Mouse (Mus musculus): Measurements from ENCODE around the gene Gm20431. TPM values are rescaled to one million over a fixed set of nuclear protein-coding genes. Genes with fewer than 3 reads are reported as not detected.

Gene Gm20431
- polyA plus RNA-seq, 1 experiment from 2014 or later: 10.5 TPM

DNA sequence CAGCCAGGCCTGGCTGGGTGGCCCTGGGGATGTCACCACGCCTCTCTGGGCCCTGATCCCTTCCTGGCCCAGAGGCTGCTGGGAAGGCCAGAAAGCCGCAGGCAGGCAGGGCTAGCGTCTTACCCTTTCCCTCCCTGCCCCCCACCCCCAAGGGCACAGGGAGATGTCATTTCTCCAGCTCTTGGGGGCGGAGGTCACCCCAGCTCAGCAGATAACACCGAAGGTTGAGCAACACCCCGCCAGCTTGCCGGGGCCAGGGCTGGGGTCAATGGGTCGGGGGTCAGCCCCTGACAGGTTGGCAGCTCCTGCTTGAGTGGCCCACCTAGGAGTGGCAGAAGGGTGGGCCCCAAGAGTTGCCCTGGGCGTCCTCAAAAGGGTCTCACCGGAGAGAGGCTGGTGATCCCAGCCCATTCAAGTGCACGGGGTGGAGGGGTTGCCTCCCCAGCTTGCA, 26.4 kb upstream of the Gm20431 start:
- Histone ChIP-seq H3K27me3 (replicated peaks) (peaks cover 64% of the 10 kb centered on the region), H3K4me1 (peaks cover 16% of the 10 kb centered on the region; the same call in 1 of the 2 replicates), H3K4me3 (no peak overlapping the region), H3K36me3 (replicated peaks) (no peaks in the 10 kb centered on the region), H3K27ac (no peak overlapping the region), H3K9me3 (no peaks in the 10 kb centered on the region), H3K9ac (no peak overlapping the region), H3K4me2 (no peak overlapping the region)
- no peak for ATAC-seq (replicated peaks)
- WGBS: 59% methylated on average over 11 of the region's 11 CpGs

DNA sequence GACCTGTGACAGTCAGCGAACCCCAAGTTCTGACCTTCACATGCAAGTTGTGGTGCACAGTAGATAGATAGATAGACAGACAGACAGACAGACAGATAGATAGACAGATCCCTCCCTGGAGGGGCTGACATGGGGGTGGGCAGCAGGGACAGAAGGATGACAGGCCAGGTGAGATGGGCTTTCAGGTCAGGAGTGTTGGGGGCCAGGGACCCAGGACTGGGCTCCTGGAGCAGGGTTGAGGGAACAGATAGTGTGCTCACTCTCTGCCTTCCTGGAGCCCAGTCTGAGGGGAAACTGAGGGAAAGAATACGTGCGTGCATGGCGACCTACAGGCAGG, 25.9 kb upstream of the Gm20431 start:
- Histone ChIP-seq H3K36me3 (replicated peaks) (no peaks in the 10 kb centered on the region), H3K27me3 (replicated peaks) (peaks cover 64% of the 10 kb centered on the region), H3K4me1 (peaks cover 16% of the 10 kb centered on the region; the same call in 1 of the 2 replicates), H3K4me3 (no peak overlapping the region), H3K9ac (no peak overlapping the region), H3K9me3 (no peaks in the 10 kb centered on the region), H3K27ac (no peak overlapping the region), H3K4me2 (no peak overlapping the region)
- 69% methylated on average over 4 of the region's 4 CpGs for whole genome bisulfite sequencing
- no peak for ATAC-seq (replicated peaks)

DNA sequence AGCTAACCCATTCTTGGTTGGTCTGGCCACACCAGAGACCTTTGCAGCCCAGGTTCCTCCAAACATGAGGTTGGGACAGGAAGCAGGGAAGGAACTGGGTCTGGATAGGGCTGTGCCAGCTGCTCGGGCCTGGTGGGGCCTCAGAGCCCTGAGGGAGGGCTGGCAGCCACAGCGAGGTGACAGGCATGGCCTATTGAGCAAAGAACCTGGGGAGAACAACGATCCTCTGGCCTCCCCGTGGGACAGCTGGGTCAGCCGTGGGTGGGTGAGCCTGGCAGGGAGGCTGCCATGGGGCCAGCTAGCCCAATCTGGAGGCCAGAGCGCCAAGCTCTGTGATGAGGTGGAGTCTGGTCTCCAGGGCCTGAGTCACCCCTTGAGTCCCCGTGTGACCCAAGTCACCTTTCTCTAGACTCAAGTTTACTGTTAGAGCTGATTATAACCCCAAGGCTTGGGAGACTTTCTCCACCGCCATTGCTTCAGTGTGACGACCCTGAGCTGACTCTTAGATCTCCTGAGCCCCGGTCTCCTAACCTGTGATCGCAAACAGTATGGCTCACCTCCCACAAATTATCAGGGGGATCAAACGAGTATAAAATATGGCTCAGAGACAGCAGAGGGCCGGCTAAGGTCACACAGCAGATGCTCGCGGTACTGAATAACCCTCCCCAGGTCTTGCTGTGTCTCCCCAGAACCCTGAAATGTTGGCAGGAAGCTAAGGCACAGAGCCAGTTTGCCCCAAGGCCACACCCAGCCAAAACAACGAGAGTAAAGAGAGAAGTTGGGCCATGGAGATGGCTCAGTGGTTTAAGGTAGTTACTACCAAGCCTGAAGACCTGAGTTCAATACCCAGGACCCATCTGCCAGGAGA, 25.3 kb upstream of the Gm20431 start:
- H3K4me2 ChIP-seq: no peak overlapping the region
- H3K27me3 ChIP-seq (replicated peaks): peaks cover 60% of the 10 kb centered on the region
- no peaks in the 10 kb centered on the region for H3K36me3 ChIP-seq (replicated peaks)
- H3K27ac ChIP-seq: no peak overlapping the region
- no peak overlapping the region for H3K9ac ChIP-seq
- no peak overlapping the region for H3K4me3 ChIP-seq
- H3K9me3 ChIP-seq: no peaks in the 10 kb centered on the region
- WGBS: 85% methylated on average over 16 of the region's 16 CpGs
- ATAC-seq (replicated peaks): no peak
- peaks cover 16% of the 10 kb centered on the region; the same call in 1 of the 2 replicates for H3K4me1 ChIP-seq

DNA sequence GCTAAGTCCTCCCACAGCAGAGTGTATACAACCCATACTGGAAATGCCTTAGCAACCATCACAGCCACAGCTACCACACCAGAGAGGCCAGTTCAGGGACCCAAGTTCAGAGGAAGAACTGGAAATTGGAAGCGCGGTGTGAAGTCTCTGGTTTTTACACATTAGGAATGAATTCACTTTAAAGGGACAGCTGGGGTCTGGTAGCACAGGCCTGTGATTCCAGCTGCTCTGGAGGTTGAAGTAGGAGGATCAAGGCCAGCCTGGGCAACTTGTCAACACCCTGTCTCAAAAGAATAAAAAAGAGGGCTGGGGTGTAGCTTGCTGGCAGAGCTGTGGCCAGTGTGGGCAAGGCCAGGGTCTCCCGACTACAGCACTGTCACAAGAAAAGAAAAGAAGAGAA, 24.6 kb upstream of the Gm20431 start:
- Histone ChIP-seq H3K4me3 (no peak overlapping the region), H3K4me1 (peaks cover 16% of the 10 kb centered on the region; the same call in 1 of the 2 replicates), H3K27me3 (replicated peaks) (peaks cover 53% of the 10 kb centered on the region), H3K9me3 (no peaks in the 10 kb centered on the region), H3K4me2 (no peak overlapping the region), H3K27ac (no peak overlapping the region), H3K36me3 (replicated peaks) (no peaks in the 10 kb centered on the region), H3K9ac (no peak overlapping the region)
- ATAC-seq (replicated peaks): no peak
- WGBS: 86% methylated on average over 3 of the region's 3 CpGs

DNA sequence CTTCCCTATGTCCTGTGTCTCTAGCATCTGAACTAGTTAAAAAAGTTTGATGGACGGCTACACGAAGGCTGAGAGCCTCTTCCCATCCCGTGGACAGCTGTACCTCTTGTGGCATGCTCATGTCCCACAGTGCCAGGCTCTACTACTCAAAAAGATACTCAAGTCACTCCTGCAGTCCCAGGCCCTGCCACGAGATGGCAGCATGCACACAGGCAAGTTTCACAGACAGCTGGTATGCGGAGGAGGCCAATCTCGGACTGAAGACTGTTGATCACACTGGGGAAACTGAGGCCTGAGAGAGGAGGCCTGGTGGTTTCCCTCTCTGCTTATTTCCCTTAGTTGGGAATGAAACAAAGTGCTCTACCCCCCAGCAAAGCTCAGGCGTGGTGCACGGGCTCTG, 23.8 kb upstream of the Gm20431 start:
- Histone ChIP-seq H3K9me3 (no peaks in the 10 kb centered on the region), H3K36me3 (replicated peaks) (no peaks in the 10 kb centered on the region), H3K9ac (no peak overlapping the region), H3K4me2 (no peak overlapping the region), H3K4me3 (no peak overlapping the region), H3K27ac (no peak overlapping the region), H3K27me3 (replicated peaks) (peaks cover 47% of the 10 kb centered on the region), H3K4me1 (peaks cover 16% of the 10 kb centered on the region; the same call in 1 of the 2 replicates)
- 8% methylated on average over 8 of the region's 8 CpGs for WGBS
- ATAC-seq (replicated peaks): no peak

DNA sequence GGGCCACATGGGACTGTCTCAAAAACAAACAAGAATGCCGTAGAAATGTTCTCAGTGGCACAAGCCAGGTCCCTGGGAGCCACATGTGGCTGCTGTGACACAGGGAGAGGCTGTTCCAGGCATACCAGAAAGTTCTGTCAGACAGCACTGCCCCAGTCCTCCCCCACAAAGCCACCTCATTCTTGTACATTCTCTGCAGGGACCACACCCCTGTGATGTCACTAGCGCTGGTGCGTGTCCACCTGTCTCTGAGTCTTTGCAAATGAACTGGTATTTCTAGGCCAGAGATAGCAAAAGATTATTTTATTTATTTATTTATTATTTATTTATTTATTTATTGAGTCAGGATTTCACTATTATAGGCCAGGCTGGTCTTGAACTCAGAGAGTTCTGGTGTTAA, 22.4 kb upstream of the Gm20431 start:
- Histone ChIP-seq H3K27me3 (replicated peaks) (peaks cover 34% of the 10 kb centered on the region), H3K36me3 (replicated peaks) (no peaks in the 10 kb centered on the region), H3K4me1 (peaks cover 4% of the 10 kb centered on the region; the same call in 1 of the 2 replicates), H3K9ac (no peak overlapping the region), H3K27ac (no peak overlapping the region), H3K9me3 (no peaks in the 10 kb centered on the region), H3K4me2 (no peak overlapping the region), H3K4me3 (no peak overlapping the region)
- ATAC-seq (replicated peaks): no peak
- 82% methylated on average over 3 of the region's 3 CpGs for WGBS

DNA sequence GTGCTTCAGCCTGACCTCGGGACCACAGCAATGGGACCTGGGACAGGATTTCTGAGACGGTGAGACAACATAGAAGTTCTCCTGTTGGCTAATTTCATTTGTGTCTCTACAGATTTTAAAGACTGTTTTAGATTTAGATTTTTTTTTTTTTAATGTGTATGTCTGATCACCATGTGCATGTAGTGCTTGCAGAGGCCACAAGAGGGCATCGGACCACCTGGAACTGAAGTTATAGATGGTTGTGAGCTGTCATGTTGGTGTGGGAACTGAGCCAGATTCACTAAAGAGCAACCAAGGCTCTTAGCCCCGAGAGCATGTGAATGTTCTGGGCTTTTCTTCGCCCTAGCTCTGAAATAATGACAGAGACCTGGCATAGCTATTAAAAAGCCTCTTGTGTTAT, 19.4 kb upstream of the Gm20431 start:
- Histone ChIP-seq H3K27me3 (replicated peaks) (peaks cover 12% of the 10 kb centered on the region; the same call in 1 of the 2 replicates), H3K36me3 (replicated peaks) (no peaks in the 10 kb centered on the region), H3K9ac (no peak overlapping the region), H3K4me1 (no peaks in the 10 kb centered on the region), H3K4me3 (no peak overlapping the region), H3K9me3 (no peaks in the 10 kb centered on the region), H3K4me2 (no peak overlapping the region), H3K27ac (no peak overlapping the region)
- WGBS: 51% methylated on average over 5 of the region's 5 CpGs
- no peak for ATAC-seq (replicated peaks)

DNA sequence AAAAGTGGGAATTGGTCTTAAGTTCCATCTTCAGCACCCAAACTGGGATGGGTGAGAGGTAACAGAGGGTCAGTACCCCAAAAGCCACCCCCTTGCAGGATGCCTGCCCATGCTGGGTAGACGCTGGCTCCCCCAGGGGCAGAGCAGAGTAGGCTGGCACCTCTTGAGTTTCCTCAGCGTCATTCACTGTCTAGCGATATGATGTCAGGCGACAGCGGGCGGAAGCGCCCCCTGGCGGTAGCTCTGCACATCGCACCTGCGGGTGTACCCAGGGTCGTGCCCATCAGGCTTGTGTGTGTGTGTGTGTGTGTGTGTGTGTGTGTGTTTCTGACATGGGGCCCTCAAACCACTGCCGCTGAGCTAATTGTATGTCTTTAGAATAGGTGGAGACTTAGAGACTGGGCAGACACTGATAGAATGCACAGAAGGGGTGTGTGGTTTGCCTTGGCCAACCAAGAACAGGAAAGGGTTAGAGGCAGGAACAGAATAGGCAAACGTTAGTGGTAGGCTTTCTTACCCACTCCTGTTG, 18.7 kb upstream of the Gm20431 start:
- Histone ChIP-seq H3K9me3 (no peaks in the 10 kb centered on the region), H3K4me2 (no peak overlapping the region), H3K9ac (no peak overlapping the region), H3K27ac (no peak overlapping the region), H3K4me3 (no peak overlapping the region), H3K27me3 (replicated peaks) (peaks cover 7% of the 10 kb centered on the region; the same call in 1 of the 2 replicates), H3K4me1 (no peaks in the 10 kb centered on the region), H3K36me3 (replicated peaks) (no peaks in the 10 kb centered on the region)
- peak; percentile 75 for ATAC-seq (replicated peaks)
- 2% methylated on average over 13 of the region's 13 CpGs for WGBS

DNA sequence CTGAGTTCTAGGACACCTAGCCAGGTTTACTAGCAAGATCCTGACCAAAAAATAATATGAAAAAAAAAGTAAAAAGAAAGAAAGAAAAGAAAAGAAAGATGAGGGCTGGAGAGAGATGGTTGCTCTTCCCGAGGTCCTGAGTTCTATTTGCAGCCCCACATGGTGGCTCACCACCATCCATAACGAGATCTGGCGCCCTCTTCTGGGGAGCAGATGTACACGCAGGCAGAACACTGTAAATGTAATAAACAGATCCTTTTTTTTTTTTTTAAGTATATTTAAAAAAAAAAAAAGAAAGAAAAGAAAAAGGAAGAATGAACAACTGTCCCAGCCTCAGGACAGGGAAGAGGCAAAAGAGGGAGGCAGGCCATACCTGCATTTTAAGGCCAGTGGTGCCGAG, 17.3 kb upstream of the Gm20431 start:
- no peaks in the 10 kb centered on the region for H3K9me3 ChIP-seq
- 0 out of 2 replicates have a peak, but pooled peaks cover 2% of the 10 kb centered on the region for H3K27me3 ChIP-seq (replicated peaks)
- H3K4me1 ChIP-seq: no peaks in the 10 kb centered on the region
- H3K27ac ChIP-seq: no peak overlapping the region
- 51% methylated on average over 5 of the region's 5 CpGs for WGBS
- no peak overlapping the region for H3K4me2 ChIP-seq
- H3K36me3 ChIP-seq (replicated peaks): no peaks in the 10 kb centered on the region
- no peak overlapping the region for H3K9ac ChIP-seq
- ATAC-seq (replicated peaks): no peak
- H3K4me3 ChIP-seq: no peak overlapping the region

DNA sequence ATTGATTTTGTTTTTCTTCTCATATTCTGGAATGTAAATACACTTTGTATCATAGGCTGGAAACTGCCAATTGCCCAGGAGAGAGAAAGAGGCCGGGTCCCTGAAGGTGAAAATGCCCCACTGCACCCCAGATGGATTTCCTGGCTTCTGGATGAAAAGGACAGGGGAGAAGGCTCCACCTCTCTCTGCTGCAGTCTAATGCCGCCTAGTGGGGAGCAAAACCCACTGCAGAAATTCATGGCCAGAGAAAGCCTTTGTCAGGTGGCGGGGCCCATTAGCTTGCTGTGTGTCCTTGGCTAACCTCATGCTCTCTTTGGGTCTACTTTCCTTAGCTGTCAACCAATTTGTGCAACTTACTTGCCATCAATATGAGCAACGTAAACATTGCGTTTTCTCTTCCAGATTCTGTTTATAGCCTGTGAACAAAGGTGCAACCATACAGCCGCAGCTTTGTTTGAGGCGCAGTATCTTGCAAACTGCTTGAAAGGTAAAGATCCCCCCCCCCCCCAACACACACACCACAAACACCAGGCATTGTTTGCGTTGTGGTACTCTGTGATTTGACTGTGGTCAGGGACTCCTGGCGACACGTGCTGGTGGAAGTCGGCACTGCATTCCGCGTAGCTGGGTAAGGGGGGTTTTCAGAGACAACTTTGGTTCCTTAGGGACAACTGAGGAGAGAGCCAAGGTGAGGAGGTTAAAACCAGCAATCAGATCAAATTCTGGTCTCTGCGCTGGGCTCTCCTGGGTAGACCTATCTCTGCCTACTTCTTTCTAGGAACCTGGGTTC, 14.0 kb upstream of the Gm20431 start:
- no peak for ATAC-seq (replicated peaks)
- 40% methylated on average over 14 of the region's 14 CpGs for WGBS
- peaks cover 2% of the 10 kb centered on the region; the same call in 1 of the 2 replicates for H3K4me1 ChIP-seq
- H3K27me3 ChIP-seq (replicated peaks): no peaks in the 10 kb centered on the region
- no peak overlapping the region for H3K4me3 ChIP-seq
- no peaks in the 10 kb centered on the region for H3K9me3 ChIP-seq
- H3K9ac ChIP-seq: no peak overlapping the region
- no peaks in the 10 kb centered on the region for H3K36me3 ChIP-seq (replicated peaks)
- no peak overlapping the region for H3K27ac ChIP-seq
- H3K4me2 ChIP-seq: no peak overlapping the region

DNA sequence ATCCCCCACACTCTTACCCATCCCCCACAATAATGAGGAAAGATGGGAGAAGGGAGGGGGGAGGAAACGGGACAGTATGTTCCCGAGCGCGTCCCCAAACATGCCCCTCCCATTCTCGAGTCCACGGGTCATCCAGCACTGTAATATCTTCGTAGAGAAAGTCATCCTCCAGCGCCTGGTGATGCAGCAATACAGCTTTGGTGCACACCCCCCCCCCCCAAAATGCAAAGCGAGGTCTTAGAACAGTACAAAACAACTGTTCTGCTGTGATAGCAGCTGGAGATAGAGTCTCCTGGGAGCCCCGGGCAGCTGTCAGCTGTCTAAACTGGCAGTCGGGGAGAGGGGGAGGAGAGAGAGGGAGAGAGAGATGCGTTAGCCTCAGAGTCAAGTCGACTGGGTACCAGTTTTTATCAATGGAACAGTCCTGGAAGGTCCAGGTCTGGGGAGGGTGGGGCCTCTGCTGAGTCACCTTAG, 11.0 kb upstream of the Gm20431 start:
- H3K4me1 ChIP-seq: peaks cover 2% of the 10 kb centered on the region; the same call in 1 of the 2 replicates
- no peaks in the 10 kb centered on the region for H3K27me3 ChIP-seq (replicated peaks)
- no peak for ATAC-seq (replicated peaks)
- no peak overlapping the region for H3K4me3 ChIP-seq
- H3K36me3 ChIP-seq (replicated peaks): no peaks in the 10 kb centered on the region
- WGBS: 22% methylated on average over 13 of the region's 13 CpGs
- no peak overlapping the region for H3K27ac ChIP-seq
- no peak overlapping the region for H3K4me2 ChIP-seq
- no peak overlapping the region for H3K9ac ChIP-seq
- H3K9me3 ChIP-seq: no peaks in the 10 kb centered on the region

DNA sequence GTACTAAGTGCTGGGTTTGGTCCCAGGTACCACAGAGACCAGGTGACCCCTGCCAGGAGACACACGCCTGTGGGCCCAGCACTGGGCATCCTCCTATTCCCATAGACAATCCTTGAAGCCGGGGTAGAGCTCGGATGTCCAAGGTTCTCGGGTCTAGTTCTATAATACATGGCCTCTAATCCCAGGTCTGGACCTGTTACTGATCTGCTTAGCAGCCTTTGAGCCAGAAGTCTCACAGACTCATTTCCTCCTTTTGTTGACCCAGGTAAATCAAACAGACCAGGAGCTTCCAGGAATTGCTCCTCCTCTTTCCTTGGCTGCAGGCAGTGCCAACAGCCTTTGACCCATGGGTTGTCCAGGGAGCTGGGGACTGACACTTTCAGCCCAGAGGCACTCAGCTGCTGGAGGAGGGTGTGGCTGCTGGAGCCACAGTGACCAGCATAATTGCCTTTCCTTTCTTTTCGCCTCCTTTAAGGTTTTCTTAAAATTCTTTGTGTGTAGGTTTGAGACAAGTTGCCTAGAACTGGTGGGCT, 9.9 kb upstream of the Gm20431 start:
- no peaks in the 10 kb centered on the region for H3K36me3 ChIP-seq (replicated peaks)
- no peak overlapping the region for H3K9ac ChIP-seq
- H3K27ac ChIP-seq: no peak overlapping the region
- H3K4me3 ChIP-seq: no peak overlapping the region
- H3K4me2 ChIP-seq: no peak overlapping the region
- H3K4me1 ChIP-seq: peaks cover 2% of the 10 kb centered on the region; the same call in 1 of the 2 replicates
- H3K27me3 ChIP-seq (replicated peaks): no peaks in the 10 kb centered on the region
- H3K9me3 ChIP-seq: no peaks in the 10 kb centered on the region
- WGBS: 85% methylated on average over 5 of the region's 5 CpGs
- no peak for ATAC-seq (replicated peaks)
